Mouse (Mus musculus): ENCODE measurements around the gene Adipor2. TPM values are rescaled to one million over a fixed set of nuclear protein-coding genes. Genes with fewer than 3 reads are reported as not detected.

Adipor2 gene
- total RNA-seq, 2 experiments from 2014 or later, result 38.4 to 41.3 TPM

- DNase-seq (ENCODE audit: low spot score in 2 of 2), result no peak
Observed at GRCm38 (mm10) chr6:119314751-119315476, 102.6 kb downstream of the Adipor2 start.

GRCm38 (mm10) chr6:119313588-119314375 is 103.7 kb downstream of the Adipor2 start:
- DNase-seq (ENCODE audit: low spot score in 2 of 2), result no peak

DNA sequence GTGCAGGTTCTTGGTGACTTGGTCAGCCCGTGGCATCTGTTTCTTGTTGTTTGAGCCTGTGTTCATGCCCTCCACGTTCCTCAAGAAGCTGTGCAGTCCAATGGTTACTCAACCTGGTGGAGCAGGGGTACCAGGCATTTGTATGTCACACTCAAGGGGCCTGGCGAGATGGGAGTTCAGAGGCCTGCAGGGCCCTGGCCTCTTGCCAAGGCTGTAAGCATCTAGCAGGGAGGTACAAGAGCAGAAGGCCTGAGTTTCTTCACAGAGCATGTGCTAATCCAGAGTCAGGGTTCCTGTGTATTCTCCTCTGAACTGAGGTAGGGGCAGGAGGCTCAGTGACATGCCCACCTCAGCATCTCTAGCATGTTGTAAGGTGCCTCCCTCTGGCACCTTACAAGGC is 104.4 kb downstream of the Adipor2 start:
- no peak for DNase-seq (ENCODE audit: low spot score in 2 of 2)

DNA sequence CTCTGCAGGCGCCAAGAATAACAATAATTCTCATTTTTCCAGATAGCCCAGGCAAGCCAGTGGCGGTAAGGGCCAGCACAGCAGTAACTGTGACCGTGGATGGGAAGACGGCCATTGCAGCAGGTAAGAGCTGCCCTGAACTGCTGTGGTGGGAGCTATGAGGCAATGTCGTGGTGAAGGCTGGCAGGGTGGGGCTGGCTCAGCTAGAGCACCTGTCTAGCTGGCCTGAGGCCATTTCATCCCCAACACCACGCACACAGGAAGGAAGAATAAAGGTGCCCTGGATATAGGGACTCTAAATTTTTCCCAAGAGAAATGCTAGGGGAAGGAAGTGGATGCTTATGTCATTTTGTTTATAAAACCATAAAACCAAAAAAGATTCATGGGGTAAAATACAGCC is 105.1 kb downstream of the Adipor2 start:
- DNase-seq (ENCODE audit: low spot score in 2 of 2), result no peak

GRCm38 (mm10) chr6:119310176-119310575 is 107.3 kb downstream of the Adipor2 start:
- DNase-seq (ENCODE audit: low spot score in 2 of 2), result no peak

DNA sequence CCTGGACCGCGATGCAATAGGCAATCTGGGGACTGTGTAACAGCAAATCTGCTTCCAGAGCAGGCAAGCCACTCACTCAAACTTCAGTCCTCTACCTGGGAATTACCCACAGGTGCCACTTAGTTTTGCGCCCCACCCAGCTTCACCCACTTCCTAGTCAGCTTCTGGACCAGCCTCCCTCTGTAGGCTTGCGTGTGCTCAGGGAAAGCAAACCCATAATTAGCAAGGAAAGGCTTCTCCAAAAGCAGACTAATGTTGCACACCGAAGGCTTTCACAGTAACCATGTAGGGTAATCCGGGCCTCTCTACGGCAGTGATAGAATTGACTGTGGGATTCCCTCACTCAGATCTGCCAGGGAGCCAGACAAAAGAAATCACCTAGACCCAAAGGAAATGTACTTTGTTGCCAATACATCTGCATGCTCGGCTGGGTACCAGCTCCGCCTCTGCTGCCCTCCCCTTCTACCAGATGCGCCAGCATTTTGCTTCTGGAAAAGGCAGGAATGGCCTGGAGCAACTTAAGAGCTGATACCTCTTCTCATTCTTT is 109.6 kb downstream of the Adipor2 start:
- no peak for DNase-seq (ENCODE audit: low spot score in 2 of 2)

- DNase-seq (ENCODE audit: low spot score in 2 of 2), result no peak
Observed at GRCm38 (mm10) chr6:119303331-119303730, 114.2 kb downstream of the Adipor2 start.

Other genes with a start within 250 kb of the Adipor2 start
- gene Dcp1b, start 242.5 kb downstream of the Adipor2 start, total RNA-seq (2021), result 10 to 100 TPM; 16.4 to 22.6 TPM
- gene Cacna1c, start 221.3 kb downstream of the Adipor2 start, total RNA-seq (2021), result 10 to 100 TPM; 72.7 to 76.0 TPM
- gene Cacna2d4, start 181.2 kb downstream of the Adipor2 start, total RNA-seq (2021), result 1 to 10 TPM; 1.1 to 2.0 TPM
- 10 to 100 TPM; 22.1 to 23.2 TPM for gene Lrtm2, start 86.9 kb downstream of the Adipor2 start, total RNA-seq (2021)
- gene Fbxl14, start 62.0 kb upstream of the Adipor2 start, total RNA-seq (2021), result 10 to 100 TPM; 21.8 to 24.0 TPM
- gene Wnt5b, start 126.6 kb upstream of the Adipor2 start, total RNA-seq (2021), result 1 to 10 TPM; 2.2 to 2.4 TPM

All from layer of hippocampus, postnatal 10 days (tissue).